Mouse (Mus musculus): ENCODE data around the gene Ccser1.
"Not testable (repeated sequence)": the region's sequence is repeated elsewhere in the genome, so short reads cannot be mapped to it uniquely, and the experiment has no call there.

The Ccser1 gene

GRCm38 (mm10) chr6:61931622-61932021 is 751.5 kb downstream of the Ccser1 start:
- no peak for ATAC-seq (ENCODE audit: insufficient number of reproducible peaks, low FRiP score, low TSS enrichment)

GRCm38 (mm10) chr6:61936656-61937055 is 756.5 kb downstream of the Ccser1 start:
- ATAC-seq (ENCODE audit: insufficient number of reproducible peaks, low FRiP score, low TSS enrichment), result no peak

- ATAC-seq (ENCODE audit: insufficient number of reproducible peaks, low FRiP score, low TSS enrichment), result peak; percentile 56; the same call in 1 of the 2 replicates
Measured at GRCm38 (mm10) chr6:61939236-61939635, 759.1 kb downstream of the Ccser1 start.

GRCm38 (mm10) chr6:61953703-61954102 is 773.6 kb downstream of the Ccser1 start:
- no peak for ATAC-seq (ENCODE audit: insufficient number of reproducible peaks, low FRiP score, low TSS enrichment)

DNA sequence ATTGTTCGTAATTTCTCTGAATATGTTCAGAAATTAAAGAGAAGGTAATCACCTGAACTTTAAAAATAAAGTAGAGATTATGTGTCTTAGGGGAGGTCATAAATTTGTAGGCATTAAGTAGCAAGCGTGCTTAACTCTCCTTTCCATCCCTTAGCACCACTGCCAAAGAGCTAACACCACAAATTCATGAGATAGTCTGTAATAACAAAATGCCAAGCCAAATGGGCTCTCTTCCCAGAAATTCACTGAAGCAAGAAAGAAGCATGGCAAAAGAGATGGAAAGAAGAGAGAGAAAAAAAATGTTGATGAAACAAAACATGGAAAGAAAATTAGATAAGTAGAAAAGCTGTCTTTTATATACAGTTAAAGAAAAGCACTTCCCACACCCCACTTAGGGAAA is 796.8 kb downstream of the Ccser1 start:
- peak; percentile 94 for ATAC-seq (ENCODE audit: insufficient number of reproducible peaks, low FRiP score, low TSS enrichment)

DNA sequence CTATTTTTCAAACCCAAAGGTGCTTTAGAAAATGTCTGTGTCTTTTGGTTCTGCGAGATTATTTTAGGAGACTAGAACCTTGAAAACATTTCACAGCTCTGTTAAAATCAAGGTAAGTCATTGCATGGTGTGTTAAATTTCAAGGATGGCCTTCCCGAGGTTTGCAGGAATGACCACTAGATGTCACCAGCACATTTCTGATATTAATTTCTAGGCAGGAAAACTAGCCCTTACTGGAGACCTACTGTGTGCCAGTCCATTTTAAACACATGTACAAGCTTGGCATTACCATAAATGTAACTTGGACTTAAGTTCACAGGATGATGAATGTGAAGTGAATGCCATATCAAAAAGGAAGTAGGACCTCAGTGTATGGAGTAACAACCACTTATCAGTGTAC is 798.3 kb downstream of the Ccser1 start:
- no peak for ATAC-seq (ENCODE audit: insufficient number of reproducible peaks, low FRiP score, low TSS enrichment)

- no peak for ATAC-seq (ENCODE audit: insufficient number of reproducible peaks, low FRiP score, low TSS enrichment)
Measured at GRCm38 (mm10) chr6:62014374-62014773, 834.2 kb downstream of the Ccser1 start.

- no peak for ATAC-seq (ENCODE audit: insufficient number of reproducible peaks, low FRiP score, low TSS enrichment)
Measured at GRCm38 (mm10) chr6:62044454-62044853, 864.3 kb downstream of the Ccser1 start.

DNA sequence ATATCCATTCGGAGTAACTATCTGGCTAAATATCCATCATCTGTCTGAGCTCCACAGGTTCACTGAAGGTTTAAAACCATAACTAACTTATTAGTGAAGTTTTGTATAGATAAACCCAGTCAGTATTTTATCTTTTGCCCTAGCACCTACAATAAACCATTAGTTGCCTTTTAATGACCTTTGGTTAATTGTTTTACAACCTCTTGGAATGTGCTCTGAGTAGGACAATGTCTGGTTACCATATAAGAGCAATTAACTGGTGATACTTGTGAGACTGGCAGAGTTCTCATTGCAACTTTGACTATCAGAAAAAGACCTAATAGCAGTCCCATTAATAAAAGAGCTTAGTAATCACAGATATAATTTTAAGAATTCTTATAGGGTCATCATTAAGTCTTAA is 864.9 kb downstream of the Ccser1 start:
- not testable (repeated sequence) for ATAC-seq (ENCODE audit: insufficient number of reproducible peaks, low FRiP score, low TSS enrichment)

DNA sequence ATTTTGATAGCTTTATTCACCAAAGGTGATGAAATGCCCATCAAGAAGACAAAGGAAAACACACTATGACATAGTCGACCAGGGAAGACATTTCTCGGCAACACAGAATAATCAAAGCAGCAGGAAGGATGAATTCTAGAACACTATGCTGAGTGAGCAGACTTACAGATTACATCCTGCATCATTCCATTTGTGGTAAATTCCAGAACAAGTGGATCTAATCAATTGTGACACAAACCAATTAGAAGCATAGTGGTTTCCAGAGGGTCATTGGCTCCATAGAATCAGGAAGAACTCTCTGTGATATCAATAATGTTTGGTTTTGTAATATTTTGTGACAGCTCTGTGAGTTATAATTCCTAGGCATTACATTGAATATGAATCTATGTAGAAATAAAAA is 875.2 kb downstream of the Ccser1 start:
- ATAC-seq (ENCODE audit: insufficient number of reproducible peaks, low FRiP score, low TSS enrichment), result no peak

GRCm38 (mm10) chr6:62066363-62067023 is 886.4 kb downstream of the Ccser1 start:
- ATAC-seq (ENCODE audit: insufficient number of reproducible peaks, low FRiP score, low TSS enrichment), result no peak

GRCm38 (mm10) chr6:62067024-62067380 is 886.9 kb downstream of the Ccser1 start:
- ATAC-seq (ENCODE audit: insufficient number of reproducible peaks, low FRiP score, low TSS enrichment), result no peak

DNA sequence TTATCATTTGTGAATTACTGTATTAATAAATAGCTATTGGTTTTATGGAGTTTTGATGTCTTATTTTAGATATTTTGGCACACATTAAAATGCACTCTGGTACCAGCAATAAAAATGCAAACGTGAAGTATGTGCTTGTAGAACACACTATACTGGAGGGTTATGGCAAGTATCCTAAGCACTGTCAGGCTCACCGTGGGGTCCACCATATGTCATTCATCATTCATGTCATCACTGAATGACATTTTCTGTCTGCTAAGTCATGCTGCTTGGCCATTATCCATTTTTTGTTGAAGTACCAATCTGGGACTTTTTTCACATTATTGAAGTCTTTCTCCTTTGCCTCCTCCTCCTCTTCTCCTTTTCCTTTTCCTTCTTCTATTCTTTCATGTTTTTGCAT is 925.3 kb downstream of the Ccser1 start:
- ATAC-seq (ENCODE audit: insufficient number of reproducible peaks, low FRiP score, low TSS enrichment), result no peak

GRCm38 (mm10) chr6:62132531-62132930 is 952.4 kb downstream of the Ccser1 start:
- ATAC-seq (ENCODE audit: insufficient number of reproducible peaks, low FRiP score, low TSS enrichment), result no peak

DNA sequence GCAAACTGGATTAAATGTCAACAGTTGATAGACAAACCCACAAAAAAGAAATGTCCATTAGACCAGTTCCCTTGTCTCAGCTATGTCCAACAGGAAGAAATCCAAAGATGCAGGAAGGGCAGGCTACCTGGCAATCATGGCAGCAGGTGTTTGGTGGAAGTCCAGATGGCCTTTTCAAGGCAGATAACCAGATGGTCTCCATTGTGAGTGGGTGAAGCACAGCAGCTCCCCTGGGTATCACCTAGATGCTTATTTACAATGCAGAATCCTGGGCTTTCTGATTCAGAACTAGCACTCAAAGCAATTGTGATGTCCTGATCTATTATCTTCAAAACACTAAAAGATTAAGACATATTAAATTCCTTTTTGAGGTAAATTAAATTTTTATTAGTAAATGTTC is 980.2 kb downstream of the Ccser1 start:
- ATAC-seq (ENCODE audit: insufficient number of reproducible peaks, low FRiP score, low TSS enrichment), result peak; percentile 74

DNA sequence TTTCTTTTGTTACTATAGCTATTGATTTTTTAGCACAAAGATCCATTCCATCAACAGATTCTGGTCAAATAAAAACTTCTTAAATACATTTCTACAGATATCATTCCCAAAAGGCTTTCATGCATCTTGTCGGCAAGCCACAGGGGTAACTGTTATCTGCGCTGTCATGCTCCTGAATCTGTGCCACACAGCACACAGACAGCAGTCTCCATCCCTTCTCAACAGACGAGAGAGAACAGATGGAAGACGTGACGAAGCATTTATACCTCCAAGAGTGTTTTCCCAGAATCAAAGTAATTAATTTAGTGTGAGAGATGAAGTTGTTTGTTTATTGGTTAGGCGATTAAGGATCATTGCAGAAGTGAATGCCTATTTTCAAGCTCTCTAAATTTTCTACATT is 982.5 kb downstream of the Ccser1 start:
- peak; percentile 78; the same call in 1 of the 2 replicates for ATAC-seq (ENCODE audit: insufficient number of reproducible peaks, low FRiP score, low TSS enrichment)

DNA sequence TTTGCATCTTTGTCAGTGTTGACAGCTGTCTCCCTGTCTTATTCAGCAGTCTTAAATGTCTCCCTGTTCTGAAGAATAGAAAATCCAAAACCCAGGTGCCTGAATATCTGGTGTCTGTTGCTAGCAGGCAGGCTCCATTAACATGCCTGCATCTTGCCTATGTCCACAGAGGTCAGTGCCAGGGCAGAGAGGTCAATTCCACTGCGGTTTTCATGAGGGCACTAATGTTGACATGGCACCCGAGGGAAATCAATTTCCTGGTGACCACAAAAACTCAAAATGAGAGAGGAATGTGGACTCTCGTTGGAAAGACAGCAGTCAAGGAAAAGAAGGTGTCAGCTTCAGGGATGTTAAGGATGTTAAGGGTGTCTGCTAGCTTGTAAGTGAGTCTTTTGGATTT is 983.7 kb downstream of the Ccser1 start:
- ATAC-seq (ENCODE audit: insufficient number of reproducible peaks, low FRiP score, low TSS enrichment), result no peak

GRCm38 (mm10) chr6:62196496-62197188 is 1016.5 kb downstream of the Ccser1 start:
- no peak for ATAC-seq (ENCODE audit: insufficient number of reproducible peaks, low FRiP score, low TSS enrichment)

GRCm38 (mm10) chr6:62198768-62199167 is 1018.6 kb downstream of the Ccser1 start:
- no peak for ATAC-seq (ENCODE audit: insufficient number of reproducible peaks, low FRiP score, low TSS enrichment)

- ATAC-seq (ENCODE audit: insufficient number of reproducible peaks, low FRiP score, low TSS enrichment), result peak; percentile 87
Measured at GRCm38 (mm10) chr6:62205013-62205412, 1024.9 kb downstream of the Ccser1 start.

DNA sequence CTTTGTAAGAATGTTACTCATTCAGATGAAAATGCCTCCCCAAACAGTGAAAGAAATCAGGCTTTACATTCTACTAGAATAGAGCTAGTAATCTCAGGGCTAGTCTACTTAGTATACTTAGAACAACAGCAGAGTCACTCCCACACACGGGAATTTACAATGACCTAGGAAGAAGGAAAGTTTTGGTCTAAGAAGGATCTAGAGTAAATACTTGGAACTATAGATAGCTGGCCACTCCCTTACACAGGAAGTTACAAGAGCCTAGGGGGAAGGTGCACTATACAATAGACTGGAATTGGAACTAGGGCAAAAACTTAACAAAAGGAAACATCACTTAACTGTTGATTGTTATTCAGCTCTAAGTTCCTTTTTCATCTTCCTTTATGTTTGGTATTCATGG is 1041.7 kb downstream of the Ccser1 start:
- no peak for ATAC-seq (ENCODE audit: insufficient number of reproducible peaks, low FRiP score, low TSS enrichment)

DNA sequence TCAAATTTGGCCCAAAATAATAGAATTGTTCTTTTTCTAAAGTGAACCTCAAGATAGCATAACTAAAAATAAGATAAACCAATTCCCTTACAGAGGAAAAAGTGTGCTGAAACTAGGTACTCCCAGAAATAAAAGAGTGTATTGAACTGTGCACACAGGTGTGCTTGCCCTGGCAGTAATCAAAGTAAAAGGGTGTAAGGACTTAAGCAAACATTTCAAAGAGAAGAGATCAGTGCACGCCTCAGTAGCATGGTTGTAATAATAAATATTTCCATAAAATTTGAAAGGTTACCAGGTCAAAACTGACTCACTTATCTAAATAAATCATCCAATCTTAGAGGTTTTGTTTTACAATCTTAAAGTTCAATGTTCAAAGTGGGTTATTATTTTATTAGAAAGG is 1083.8 kb downstream of the Ccser1 start:
- no peak for ATAC-seq (ENCODE audit: insufficient number of reproducible peaks, low FRiP score, low TSS enrichment)
